Mouse (Mus musculus) ES-Bruce4 (cell line): Measurements from ENCODE around the gene Peak1.

ENCODE experiments used
- CTCF ChIP-seq: IDR thresholded peaks from one replicate; pipeline ENCODE4 v1.8.1; 2011; ENCODE audit warnings: low read depth, low read length
- EP300 ChIP-seq: IDR thresholded peaks from 2 replicates; pipeline ENCODE4 v1.6.1; 2011; ENCODE audit warnings: low read depth, low read length; ENCODE audit not compliant: insufficient read depth
- POLR2A ChIP-seq: IDR thresholded peaks from one replicate; pipeline ENCODE4 v1.8.1; 2011; ENCODE audit warnings: low read length; ENCODE audit not compliant: insufficient read depth

- TF ChIP-seq CTCF (no peak), POLR2A (no peak), EP300 (no peak)
These were observed 187.0 kb downstream of the Peak1 start for GRCm38 (mm10) chr9:56230906-56231305.
